11 mouse cellular contexts compared by ENCODE assay signal in the genomic region with DNA sequence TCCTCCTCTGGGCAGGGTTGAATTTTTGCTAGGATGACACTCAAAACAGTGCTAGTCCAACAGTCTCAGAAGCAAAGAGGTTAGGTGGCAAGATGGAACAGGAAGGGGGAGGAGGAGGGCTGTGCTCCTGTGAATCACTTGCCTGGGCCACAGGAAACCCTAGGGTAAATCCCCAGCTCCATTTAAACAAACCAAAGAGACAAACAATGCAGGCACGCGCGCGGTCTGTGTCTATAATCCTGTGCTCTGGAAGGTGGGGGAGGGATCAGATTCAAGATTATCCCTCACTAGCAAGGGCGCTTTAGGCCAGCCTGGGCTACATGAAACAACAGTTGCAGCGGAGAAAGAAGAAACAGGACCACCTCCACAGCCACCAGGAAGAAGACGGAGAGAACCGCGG. TPM values are rescaled to one million over a fixed set of nuclear protein-coding genes. Genes with fewer than 3 reads are reported as not detected.
DNase-seq lines count a peak whose midpoint lies in the region; ATAC-seq and TF ChIP-seq lines count a peak whose summit lies in the region.
"Had no signal": no experiment of that assay in that cellular context is flagged by ENCODE, and none has a peak within 500 bp of the region (broad histone marks: within the 10 kb centered on the region; RNA-seq: fewer than 3 reads in every experiment).

No protein-coding gene starts in this region.

- no peak overlapping the region for H3K4me2 ChIP-seq in midbrain, embryonic 14.5 days (ENCODE audit: low read length)
- H3K4me2 ChIP-seq in midbrain, embryonic 15.5 days, result no peak overlapping the region
- H3K4me2 ChIP-seq in liver, embryonic 12.5 days, result peak overlapping the region; percentile 37
- no peak overlapping the region for H3K4me2 ChIP-seq in forebrain, embryonic 14.5 days (ENCODE audit: low read length)
- H3K4me2 ChIP-seq: hindbrain, embryonic 12.5 days had no signal

- no peaks in the 10 kb centered on the region for H3K36me3 ChIP-seq in midbrain, embryonic 14.5 days (ENCODE audit: control insufficient read depth, insufficient read depth, low read length)
- no peaks in the 10 kb centered on the region for H3K36me3 ChIP-seq in midbrain, embryonic 15.5 days (replicated peaks)
- H3K36me3 ChIP-seq in liver, embryonic 12.5 days, result no peaks in the 10 kb centered on the region
- no peaks in the 10 kb centered on the region for H3K36me3 ChIP-seq in forebrain, embryonic 14.5 days (ENCODE audit: control insufficient read depth, insufficient read depth, low read length)
- H3K36me3 ChIP-seq: hindbrain, embryonic 12.5 days had no signal

- ATAC-seq in midbrain, embryonic 14.5 days (ENCODE audit: low FRiP score, low TSS enrichment), result no peak
- no peak for ATAC-seq in midbrain, embryonic 15.5 days (replicated peaks)
- no peak for ATAC-seq in liver, embryonic 12.5 days
- no peak for ATAC-seq in forebrain, embryonic 14.5 days

- TF ChIP-seq CTCF in gastrocnemius, adult 2 months (IDR thresholded peaks at IDR 0.05), result no peak

- no peak overlapping the region; the same call in 1 of the 2 replicates for H3K4me3 ChIP-seq in gastrocnemius, adult 2 months
- H3K4me3 ChIP-seq in midbrain, embryonic 14.5 days (replicated peaks; ENCODE audit: low read depth, low read length), result no peak overlapping the region
- no peak overlapping the region for H3K4me3 ChIP-seq in midbrain, embryonic 15.5 days
- no peak overlapping the region for H3K4me3 ChIP-seq in liver, embryonic 12.5 days
- no peak overlapping the region for H3K4me3 ChIP-seq in forebrain, embryonic 14.5 days (ENCODE audit: low read depth, low read length)
- H3K4me3 ChIP-seq: hindbrain, embryonic 12.5 days had no signal

- 0 out of 2 replicates have a peak, but pooled peaks cover 3% of the 10 kb centered on the region for H3K4me1 ChIP-seq in midbrain, embryonic 14.5 days (ENCODE audit: control insufficient read depth, insufficient read depth, low read length)
- peaks cover 9% of the 10 kb centered on the region for H3K4me1 ChIP-seq in midbrain, embryonic 15.5 days
- peaks cover 53% of the 10 kb centered on the region for H3K4me1 ChIP-seq in liver, embryonic 12.5 days
- H3K4me1 ChIP-seq in forebrain, embryonic 14.5 days (ENCODE audit: control insufficient read depth, insufficient read depth, low read length), result peaks cover 7% of the 10 kb centered on the region; the same call in 1 of the 2 replicates

- DNase-seq in gastrocnemius, adult 2 months, result no peak
- no peak for DNase-seq in gastrocnemius, postnatal 14 days
- DNase-seq in midbrain, embryonic 14.5 days, result peak; percentile 30
- peak; percentile 62 for DNase-seq in thymus, postnatal 4 days
- no peak for DNase-seq in forebrain, embryonic 14.5 days (ENCODE audit: low spot score)
- DNase-seq in kidney, adult 11 months, result no peak

- WGBS in midbrain, embryonic 14.5 days, result 37% methylated on average over 9 of the region's 9 CpGs
- 43% methylated on average over 9 of the region's 9 CpGs for WGBS in midbrain, embryonic 15.5 days
- 32% methylated on average over 9 of the region's 9 CpGs for WGBS in liver, embryonic 12.5 days (ENCODE audit: insufficient replicate concordance)
- 34% methylated on average over 9 of the region's 9 CpGs for WGBS in forebrain, embryonic 14.5 days

- no peaks in the 10 kb centered on the region for H3K9me3 ChIP-seq in midbrain, embryonic 14.5 days (ENCODE audit: control insufficient read depth, low read length)
- no peaks in the 10 kb centered on the region for H3K9me3 ChIP-seq in midbrain, embryonic 15.5 days
- H3K9me3 ChIP-seq in liver, embryonic 12.5 days (replicated peaks), result no peaks in the 10 kb centered on the region
- H3K9me3 ChIP-seq in forebrain, embryonic 14.5 days (replicated peaks; ENCODE audit: control insufficient read depth, low read length), result no peaks in the 10 kb centered on the region
- H3K9me3 ChIP-seq: hindbrain, embryonic 12.5 days had no signal

- H3K27ac ChIP-seq in gastrocnemius, adult 2 months, result peak overlapping the region; percentile 91; the same call in 1 of the 2 replicates
- no peak overlapping the region for H3K27ac ChIP-seq in midbrain, embryonic 14.5 days (replicated peaks; ENCODE audit: low read depth, low read length)
- H3K27ac ChIP-seq in midbrain, embryonic 15.5 days, result no peak overlapping the region
- peak overlapping the region; percentile 67; the same call in 1 of the 2 replicates for H3K27ac ChIP-seq in liver, embryonic 12.5 days
- no peak overlapping the region for H3K27ac ChIP-seq in forebrain, embryonic 14.5 days (ENCODE audit: low read depth, low read length)
- H3K27ac ChIP-seq: hindbrain, embryonic 12.5 days had no signal

- no peak overlapping the region for H3K9ac ChIP-seq in midbrain, embryonic 14.5 days (replicated peaks; ENCODE audit: low read length)
- no peak overlapping the region for H3K9ac ChIP-seq in midbrain, embryonic 15.5 days
- H3K9ac ChIP-seq in liver, embryonic 12.5 days, result no peak overlapping the region
- no peak overlapping the region for H3K9ac ChIP-seq in forebrain, embryonic 14.5 days (ENCODE audit: low read length)
- H3K9ac ChIP-seq: hindbrain, embryonic 12.5 days had no signal

- no peaks in the 10 kb centered on the region for H3K27me3 ChIP-seq in midbrain, embryonic 14.5 days (ENCODE audit: control insufficient read depth, insufficient read depth, low read length)
- no peaks in the 10 kb centered on the region for H3K27me3 ChIP-seq in midbrain, embryonic 15.5 days (replicated peaks)
- H3K27me3 ChIP-seq in liver, embryonic 12.5 days (replicated peaks), result 0 out of 2 replicates have a peak, but pooled peaks cover 6% of the 10 kb centered on the region
- H3K27me3 ChIP-seq in forebrain, embryonic 14.5 days (replicated peaks; ENCODE audit: control insufficient read depth, insufficient read depth, low read length), result no peaks in the 10 kb centered on the region
- H3K27me3 ChIP-seq: hindbrain, embryonic 12.5 days had no signal

- intact Hi-C loops in gastrocnemius, adult 2 months (cut with DNase I), result no loop called here
- intact Hi-C loops in gastrocnemius, postnatal 14 days (cut with DNase I; ENCODE audit: low total_unique reads), result loop anchor here (5.0 to 10.0 kb wide), 2 partner anchors 41 to 101 kb away; no protein-coding TSS in a partner anchor

RNA-seq across cellular contexts. Expression of gene Atf7ip, which starts 42.5 kb away (rescaled TPM):
- total RNA-seq in gastrocnemius, adult 2 months (2021), result 10 to 100 TPM; 43.4 to 46.9 TPM
- total RNA-seq in gastrocnemius, postnatal 14 days (2021), result 10 to 100 TPM; 32.8 to 51.9 TPM
- 49.8 and 57.9 TPM in 2 replicates for polyA plus RNA-seq in midbrain, embryonic 14.5 days (2014; fragmentation: Nextera tagmentation; extraction: Ambion mirVana)
- 43.4 and 44.7 TPM in 2 replicates for polyA plus RNA-seq in midbrain, embryonic 15.5 days (2015; fragmentation: Nextera tagmentation; extraction: Ambion mirVana)
- polyA plus RNA-seq in liver, embryonic 12.5 days (2016; fragmentation: Nextera tagmentation; extraction: Ambion mirVana), result 23.2 and 24.8 TPM in 2 replicates
- 27.1 and 42.0 TPM in 2 replicates for polyA plus RNA-seq in forebrain, embryonic 14.5 days (2014; fragmentation: Nextera tagmentation; extraction: Ambion mirVana)

RNA-seq across cellular contexts. Expression of gene E330021D16Rik, which starts 48.1 kb away (rescaled TPM):
- total RNA-seq in gastrocnemius, adult 2 months (2021), result not detected
- total RNA-seq in gastrocnemius, postnatal 14 days (2021), result not detected
- polyA plus RNA-seq in midbrain, embryonic 14.5 days (2014; fragmentation: Nextera tagmentation; extraction: Ambion mirVana), result not detected in 2 replicates
- polyA plus RNA-seq in midbrain, embryonic 15.5 days (2015; fragmentation: Nextera tagmentation; extraction: Ambion mirVana), result not detected in 2 replicates
- not detected in 2 replicates for polyA plus RNA-seq in liver, embryonic 12.5 days (2016; fragmentation: Nextera tagmentation; extraction: Ambion mirVana)
- polyA plus RNA-seq in forebrain, embryonic 14.5 days (2014; fragmentation: Nextera tagmentation; extraction: Ambion mirVana), result not detected in 2 replicates
- total RNA-seq: left cerebral cortex, postnatal 10 days had no signal
- polyA plus RNA-seq: hindbrain, embryonic 12.5 days; neural tube, embryonic 11.5 days had no signal

Comparison
In these comparisons a context has a peak if more than half of its experiments do, and no peak if none do; other contexts are left out.
1. DNase-seq: peak in midbrain, embryonic 14.5 days (single experiment) and thymus, postnatal 4 days (single experiment); none in gastrocnemius, adult 2 months (single experiment), gastrocnemius, postnatal 14 days (single experiment), forebrain, embryonic 14.5 days (single experiment) and kidney, adult 11 months (single experiment).
2. H3K27ac ChIP-seq: peak in gastrocnemius, adult 2 months (single experiment) and liver, embryonic 12.5 days (single experiment); none in midbrain, embryonic 14.5 days (single experiment), midbrain, embryonic 15.5 days (single experiment) and forebrain, embryonic 14.5 days (single experiment).